Mouse (Mus musculus) spleen, embryonic (tissue): ENCODE data around the gene Plin5.

Experiments used
- CTCF ChIA-PET: fragments of 350-600 bp; sonication (Branson Sonifier 250); formaldehyde crosslinking; loops from one replicate; lab custom pipeline; 2022; lab: Charles Lee

Plin5 gene

DNA sequence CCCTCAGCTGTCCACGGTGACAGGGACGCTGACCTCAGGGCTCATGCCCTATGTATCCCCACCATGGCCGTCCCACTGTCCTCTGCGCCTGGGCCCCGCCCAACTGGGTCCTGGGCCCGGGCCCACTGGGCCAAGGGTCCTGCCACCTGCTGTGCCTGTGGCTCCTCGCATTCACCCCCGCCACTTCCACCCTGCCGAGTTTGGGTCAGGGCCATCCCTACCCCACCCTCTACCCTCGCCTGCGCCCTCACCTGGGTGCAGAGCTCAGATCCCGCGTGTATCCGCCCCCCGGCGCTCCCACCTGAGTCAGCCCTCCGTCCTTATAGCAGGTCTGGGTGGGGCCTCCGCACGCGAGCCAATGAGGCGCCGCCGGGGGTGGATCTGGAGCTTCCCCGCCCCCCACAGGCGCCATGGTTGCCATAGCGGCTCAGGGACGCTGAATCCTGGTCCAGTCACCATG is at the start of gene Plin5:
TSS of gene Plin5 (minus strand) at position 346 of the 460 bp plus-strand sequence.
- CTCF ChIA-PET = no interaction called here

DNA sequence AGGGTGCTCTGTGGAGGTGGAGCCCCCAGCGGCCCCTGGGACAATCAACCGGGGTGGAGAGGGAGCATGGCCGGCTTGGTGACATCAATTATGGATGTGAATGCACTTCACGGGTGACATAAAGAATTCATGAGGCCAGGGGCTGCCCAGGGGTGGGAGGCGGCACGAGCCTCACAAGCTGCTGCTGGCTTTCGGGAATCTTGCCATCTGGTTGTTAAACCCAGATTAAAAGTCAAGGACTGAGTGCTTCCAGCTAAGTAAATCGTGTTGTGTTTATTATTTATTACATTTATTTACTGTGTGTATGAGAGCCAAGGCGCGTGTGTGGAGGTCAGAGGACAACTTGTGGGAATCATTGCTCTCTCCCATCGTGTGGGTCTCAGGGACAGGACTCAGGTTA is 48.3 kb upstream of the Plin5 start:
- CTCF ChIA-PET = no interaction called here

DNA sequence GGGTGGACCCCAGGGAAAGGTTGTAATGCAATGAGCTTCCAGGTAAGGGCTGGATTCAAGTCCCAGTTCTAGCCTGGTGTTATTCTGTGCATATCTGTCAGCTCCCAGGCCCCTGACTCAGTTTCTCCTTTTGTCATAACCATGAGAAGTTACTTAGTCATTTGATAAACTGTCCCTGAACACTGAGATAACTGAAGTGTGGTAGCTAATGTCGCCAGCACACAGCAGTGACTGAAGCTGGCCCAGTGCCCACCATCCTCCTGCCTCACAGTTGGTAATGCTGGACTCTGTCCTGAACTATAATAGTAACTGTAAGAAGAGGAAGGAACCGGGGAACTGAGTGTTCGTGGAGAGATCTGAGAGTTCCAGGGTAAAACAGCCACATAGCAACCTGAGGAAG is 47.1 kb upstream of the Plin5 start:
- CTCF ChIA-PET = no interaction called here

DNA sequence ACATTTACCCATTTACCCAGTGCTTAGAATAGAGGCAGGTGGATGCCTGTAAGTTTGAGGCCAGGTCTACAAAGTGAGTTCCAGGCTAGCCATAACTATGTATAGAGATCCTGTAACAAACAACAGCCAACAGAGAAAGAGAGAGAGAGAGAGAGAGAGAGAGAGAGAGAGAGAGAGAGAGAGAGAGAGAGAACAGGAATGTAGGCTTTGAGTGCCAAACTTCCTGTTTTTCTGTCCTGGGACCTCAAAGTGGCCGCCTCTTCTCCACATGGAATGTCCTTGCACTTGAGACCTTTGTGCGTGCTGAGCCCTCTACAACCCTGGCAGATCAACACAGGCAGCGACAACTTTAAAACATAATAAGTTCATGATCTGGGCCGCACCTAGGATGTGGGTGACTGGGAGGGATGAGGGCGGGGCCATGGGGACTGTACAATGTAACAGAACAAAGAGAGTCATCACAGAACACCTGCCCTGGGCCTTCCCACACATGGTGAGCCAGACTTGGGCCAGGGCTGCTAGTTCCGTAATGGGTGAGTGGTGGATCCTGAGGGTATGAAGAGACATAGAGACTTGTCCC is 46.2 kb upstream of the Plin5 start:
- CTCF ChIA-PET = no interaction called here

DNA sequence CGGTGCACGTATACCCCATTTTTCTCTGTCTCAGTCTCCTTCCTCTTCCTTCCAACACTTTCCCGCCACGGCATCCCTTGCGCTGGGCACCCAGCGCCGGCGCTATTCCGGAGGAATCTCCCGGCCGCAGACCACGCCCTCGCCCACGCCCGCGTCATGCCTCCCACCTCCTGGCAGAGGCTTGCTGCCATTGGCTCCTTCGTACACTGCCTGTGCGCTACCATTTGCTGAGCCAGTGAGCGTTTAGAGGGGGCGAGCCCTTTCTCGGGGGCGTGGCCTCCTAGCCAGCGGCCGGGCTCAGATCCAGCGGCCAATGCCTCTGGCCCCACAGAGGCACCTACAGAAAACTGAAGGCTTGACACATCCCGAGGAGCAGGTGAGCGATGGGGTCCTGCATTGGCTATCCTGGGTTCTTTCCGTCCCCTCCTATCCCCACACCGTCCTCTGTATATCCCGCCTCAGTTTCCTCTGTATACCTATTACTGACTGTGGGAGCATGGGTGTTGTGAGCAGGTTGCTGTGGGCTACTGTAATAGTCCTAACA is 44.9 kb upstream of the Plin5 start, which contains the start of gene Tnfaip8l1:
TSS of gene Tnfaip8l1 (plus strand) at position 247 of the 544 bp plus-strand sequence.
- CTCF ChIA-PET = no interaction called here

DNA sequence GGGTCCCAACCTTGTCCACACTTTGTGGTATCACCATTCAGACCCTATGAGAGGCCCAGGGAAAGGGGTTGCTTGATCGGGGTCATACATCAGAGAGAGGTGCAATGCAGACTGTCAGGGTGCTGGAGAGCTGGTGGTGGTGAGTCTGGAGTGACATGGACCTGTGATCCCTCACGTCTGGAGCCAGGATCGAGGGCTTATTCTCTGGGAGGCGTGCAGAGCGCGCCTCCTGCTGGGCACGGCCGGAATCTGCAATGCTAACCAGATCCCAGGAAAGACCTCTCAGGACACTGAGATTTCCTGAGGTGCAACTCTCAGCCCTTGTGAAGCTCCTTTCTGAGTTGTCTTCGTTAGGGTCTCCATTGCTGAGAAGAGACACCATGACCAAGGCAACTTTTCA is 42.3 kb upstream of the Plin5 start:
- CTCF ChIA-PET = interaction anchor here (0.6 to 1.6 kb wide), 3 partner anchors 26 to 84 kb away, joined by 4 to 9 read pairs (median 4); no protein-coding TSS in a partner anchor

DNA sequence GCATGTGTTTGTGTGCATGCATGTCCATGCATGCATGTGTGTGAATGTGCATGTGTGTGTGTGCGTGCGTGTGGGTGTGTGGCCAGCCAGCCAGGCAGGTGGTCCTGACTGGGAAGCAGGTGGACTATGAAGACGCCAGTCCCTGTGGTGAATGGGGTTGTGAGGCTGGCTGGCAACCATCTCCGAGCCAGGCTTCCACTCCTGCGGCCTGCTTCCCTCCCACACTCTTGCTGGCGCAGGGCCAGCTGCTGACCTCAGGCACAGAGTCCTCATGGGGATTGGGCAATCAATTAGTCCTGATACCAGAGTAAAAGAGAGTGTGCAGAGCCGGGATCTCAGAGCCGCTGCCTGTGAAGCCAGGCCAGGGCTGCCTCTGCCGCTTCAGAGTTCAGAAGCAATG is 36.2 kb upstream of the Plin5 start:
- CTCF ChIA-PET = no interaction called here

DNA sequence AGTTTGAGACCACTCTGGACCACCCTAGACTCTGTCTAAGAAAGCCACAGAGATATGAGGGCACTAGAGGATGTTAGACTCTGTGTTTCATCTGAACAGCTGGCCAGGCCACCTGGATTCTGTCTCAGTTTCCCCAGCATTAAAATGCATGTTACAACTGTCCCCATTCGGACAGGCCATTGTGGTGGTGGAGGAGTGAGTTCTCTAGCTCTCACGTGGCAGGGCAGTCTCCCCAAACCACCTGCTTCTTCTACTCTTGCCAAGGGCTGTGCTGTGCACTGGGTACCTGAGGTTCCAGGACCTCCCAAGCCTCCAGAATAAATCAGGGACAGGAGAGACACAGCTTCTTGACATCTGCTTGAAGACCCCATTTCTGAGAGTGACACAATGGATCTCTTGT is 32.5 kb upstream of the Plin5 start:
- CTCF ChIA-PET = no interaction called here

DNA sequence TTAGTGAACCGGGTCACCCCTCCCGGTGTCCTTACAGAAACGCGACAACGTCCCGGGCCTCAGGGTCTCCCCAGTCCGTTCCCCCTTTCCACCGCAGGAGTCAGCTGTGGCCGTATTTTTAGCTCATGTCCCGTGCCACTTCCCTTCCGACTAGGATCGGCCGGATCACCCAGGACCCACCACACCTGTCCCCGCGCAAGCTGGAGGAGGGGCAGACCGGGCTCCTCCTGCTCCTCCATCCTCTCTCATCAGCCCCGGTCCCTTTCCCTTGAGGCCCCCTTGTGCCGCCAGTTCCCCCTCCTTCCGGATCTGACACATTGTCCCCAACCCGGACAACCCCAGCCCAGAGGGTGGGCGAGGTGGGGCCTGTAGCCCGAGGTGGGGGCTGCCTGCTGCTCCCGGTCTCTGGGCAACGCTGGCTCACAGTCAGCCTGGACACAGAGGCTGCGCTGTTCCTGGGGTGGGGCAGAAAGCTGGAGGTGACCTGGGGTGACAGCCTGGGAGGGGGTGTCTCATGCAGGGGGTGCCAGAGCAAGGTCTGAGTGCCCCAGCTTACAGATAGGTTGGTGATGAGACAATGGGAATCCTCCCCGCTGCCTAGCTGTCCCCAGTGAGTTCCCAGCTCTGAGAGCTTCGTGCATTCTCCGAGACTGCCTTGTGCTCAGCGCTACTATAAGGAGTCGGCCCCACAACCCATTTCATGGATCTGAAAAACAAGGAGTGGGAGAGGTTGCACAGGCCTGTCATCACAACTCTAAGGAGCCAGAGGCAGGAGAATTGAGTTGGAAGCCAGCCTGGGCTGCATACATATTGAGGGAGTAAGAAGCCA is 31.6 kb upstream of the Plin5 start:
- CTCF ChIA-PET = no interaction called here

DNA sequence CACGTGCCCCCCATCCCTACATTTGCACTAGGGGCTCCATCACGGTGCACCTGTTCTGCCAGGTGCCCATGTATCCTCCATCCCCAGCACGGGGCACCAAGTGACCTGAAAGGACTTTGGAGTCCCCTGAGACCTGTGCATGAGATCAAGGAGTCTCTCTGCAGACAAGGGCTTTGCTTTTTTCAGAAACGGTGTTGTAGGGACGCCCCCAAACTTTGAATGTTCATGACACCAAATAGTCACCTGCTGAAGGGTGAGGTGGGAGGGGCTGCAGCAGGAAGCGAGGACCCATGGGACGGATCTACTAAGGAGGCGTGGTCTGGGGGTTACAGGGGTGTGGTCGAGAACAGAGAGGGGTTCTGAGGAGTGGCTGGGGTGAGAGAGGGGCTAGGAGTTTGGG is 30.9 kb upstream of the Plin5 start:
- CTCF ChIA-PET = no interaction called here

DNA sequence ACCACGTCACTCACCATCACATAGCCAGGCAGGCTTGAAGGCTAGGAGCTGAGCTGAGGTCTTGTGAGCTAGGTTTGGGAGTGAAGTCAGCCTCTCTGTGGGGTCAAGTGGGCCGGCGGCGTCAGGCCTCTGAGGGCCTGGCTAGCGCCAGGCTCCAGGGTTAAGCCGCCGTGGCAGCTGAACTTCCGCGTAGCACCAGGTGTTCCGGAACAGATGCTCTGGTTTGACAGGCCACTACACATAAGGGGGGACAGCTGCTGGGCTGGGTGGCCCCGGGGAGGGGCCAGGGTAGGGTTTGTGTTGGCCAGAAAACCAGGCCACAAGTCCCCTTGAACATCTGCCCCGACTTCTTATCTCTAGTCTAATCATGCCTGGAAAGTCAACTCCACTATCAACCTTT is 30.0 kb upstream of the Plin5 start:
- CTCF ChIA-PET = no interaction called here

DNA sequence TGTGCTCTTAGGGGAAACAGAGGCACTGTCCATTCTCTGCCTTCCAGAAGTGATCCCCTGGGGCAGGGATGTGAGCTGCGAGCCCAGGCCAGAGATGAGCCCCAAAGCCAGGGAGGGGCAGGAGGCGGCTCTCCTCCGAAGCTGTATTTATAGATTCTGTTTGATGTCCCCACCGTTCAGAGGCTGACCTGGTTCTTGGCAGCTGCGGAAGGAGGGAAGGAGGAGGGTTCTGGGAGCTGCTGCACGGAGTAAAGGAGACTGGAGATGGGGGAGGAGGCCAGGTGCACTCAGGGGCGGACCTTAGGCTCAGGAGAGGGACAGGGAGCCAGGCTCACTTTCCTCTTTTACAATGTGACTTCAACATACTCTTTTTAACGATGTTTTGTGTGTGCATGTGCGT is 28.7 kb upstream of the Plin5 start:
- CTCF ChIA-PET = no interaction called here

DNA sequence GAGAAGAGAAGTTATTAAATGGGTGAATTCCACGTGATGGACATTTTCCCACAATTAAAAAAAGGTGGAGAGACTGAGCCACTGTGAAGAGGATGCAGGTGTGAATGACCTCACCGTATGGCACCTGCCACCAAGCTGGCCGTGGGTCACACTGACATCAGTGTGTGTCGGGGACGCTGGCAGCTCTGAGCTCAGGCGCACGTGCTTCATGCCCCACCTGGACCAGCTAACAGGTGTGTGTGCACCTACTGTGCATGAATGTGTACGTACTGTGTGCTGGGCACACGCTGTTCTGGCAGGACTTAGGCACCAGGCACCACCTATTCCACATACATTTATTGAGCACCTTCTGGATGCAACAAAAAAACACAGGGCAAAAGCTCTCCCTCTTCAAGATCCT is 27.1 kb upstream of the Plin5 start:
- CTCF ChIA-PET = no interaction called here

DNA sequence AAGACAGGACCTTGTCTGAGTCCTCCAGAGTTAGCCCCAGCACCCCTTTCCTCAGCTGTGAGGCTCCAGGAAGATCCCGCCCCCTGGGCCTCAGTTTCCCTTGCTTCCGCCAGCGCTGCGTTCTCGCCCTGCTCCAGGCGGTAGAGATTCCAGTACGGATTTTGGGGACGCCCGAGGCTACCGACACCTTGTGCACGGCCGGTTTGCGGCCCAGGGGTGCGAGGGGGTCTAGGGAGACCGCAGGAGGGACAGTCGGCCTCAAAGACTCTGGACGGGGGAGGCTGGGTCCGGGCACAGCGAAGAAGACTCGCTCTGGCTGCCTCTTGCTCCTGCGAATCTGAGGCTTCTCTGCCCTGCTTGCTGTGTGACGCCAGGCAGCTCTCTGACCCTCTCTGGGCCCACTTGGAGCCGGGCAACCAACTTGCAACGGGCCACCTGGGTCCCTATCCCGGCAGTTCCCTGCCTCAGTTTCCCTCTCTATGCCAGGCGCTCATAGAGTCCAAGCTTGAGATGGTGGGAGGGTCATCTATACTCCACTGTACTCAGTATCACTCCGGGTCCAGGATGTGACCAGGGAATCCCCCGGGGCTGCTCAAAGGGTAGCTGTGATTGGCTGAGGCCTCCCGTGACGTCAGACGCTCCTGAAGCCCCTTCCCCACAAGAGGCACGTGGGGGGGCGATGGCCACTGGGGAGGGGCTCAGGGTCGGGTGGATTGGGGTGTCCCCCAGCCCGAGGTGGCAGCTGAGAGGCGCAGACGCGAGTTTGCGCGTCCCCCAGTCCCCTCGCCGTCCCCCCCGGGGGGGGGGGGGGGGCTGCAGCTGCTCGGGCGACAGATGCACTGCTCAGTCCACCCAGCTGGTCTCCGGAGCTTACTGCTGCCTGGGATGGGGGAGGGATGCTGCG is 24.6 kb upstream of the Plin5 start:
- CTCF ChIA-PET = no interaction called here

DNA sequence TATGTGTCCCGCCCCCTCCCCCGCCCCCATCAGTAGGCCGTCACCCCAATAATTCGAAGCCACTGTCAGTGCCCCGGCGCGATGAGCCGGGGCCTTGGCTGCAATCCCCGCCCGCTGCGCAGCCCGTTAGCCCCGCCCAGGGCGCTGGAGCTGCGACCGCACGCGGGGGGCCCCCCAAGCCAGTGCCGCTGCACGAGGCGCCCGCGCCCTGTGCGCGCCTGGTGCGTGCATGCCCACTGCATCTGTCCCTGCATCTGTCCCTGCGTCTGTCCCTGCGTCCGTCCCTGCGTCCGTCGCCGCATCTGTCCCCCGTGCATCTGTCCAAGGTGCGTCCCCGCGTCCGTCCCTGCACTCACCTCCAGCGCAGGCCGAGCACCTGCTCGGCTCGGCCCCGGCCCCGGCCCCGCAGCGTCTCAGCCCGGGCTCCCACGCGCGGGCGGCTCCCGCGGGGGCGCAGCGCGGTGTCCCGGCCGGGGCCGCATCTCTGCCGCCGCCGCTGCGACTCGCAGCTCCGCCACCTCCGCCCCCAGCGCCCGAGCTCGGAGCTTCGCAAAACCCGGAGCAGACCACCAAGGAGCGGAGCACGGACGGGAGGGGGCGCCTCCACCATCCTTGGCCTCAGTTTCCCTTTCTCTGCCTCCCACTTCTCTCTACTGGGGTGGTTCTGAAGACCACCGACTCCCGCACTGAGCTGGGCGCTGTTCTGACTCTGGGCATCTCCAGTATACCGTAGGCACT is 22.6 kb upstream of the Plin5 start, which contains the start of gene Sema6b:
TSS of gene Sema6b (minus strand) at position 486 of the 738 bp plus-strand sequence.
- CTCF ChIA-PET = interaction anchor here (0.6 kb wide), 1 partner anchor 47 kb away, joined by 3 read pairs; no protein-coding TSS in a partner anchor

DNA sequence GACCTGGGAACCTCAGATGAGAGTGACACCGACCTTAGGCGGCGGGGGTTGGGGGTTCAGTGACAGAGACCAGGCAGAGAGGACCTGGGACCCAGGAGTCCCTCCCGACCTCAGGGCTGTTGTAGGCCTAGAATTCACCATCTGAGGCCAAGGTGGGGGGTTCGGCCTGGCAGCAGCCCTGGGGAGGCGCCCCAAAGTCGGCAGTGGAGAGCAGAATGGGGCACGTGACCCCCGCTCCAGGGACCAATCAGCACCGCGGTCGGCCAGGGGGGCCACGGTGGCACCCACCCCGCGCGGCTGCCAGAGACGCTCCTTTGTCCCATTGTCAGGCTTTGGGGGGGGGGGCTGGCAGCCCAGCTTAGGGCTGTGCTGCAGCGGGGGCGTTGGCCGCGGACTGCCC is 22.0 kb upstream of the Plin5 start:
- CTCF ChIA-PET = no interaction called here

DNA sequence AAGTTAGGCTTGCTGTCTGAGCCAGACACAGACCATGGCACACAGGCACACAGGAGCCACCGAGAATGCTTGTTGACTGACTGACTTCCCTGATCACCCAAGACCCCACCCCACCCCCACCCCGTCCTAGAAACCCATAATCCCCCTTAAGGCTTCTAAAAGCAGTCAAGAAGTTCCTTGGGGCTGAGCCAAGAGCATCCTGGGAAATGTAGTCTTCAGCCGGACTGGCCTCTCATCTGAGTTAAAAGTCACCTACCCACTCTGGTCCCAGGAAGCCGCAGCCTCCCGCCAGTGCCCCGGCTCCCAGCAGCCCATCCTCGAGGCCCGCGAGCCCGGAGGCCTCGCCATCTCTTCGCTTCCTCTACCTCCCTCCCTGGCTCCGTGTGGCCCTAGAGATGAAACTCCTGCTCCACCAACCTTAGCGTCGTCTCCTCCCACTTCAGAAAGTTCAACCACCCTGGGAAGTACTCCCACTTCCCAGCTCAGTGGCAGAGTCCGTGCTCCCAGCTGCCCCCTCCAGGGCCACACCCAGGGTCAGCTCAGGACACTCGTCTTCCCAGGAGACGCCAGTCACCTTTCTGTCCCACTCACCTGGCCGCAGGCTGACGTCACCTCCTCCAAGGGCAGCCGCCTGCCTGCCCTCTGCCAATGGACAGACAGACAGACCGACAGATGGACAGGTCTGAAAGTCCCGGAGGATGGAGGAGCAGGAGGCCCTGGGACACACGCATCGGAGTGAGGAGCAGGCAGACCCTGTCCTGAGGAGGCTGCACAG is 20.6 kb upstream of the Plin5 start:
- CTCF ChIA-PET = interaction anchor here (0.5 to 0.7 kb wide), 2 partner anchors 18 to 624 kb away, joined by 3 to 6 read pairs; no protein-coding TSS in a partner anchor

DNA sequence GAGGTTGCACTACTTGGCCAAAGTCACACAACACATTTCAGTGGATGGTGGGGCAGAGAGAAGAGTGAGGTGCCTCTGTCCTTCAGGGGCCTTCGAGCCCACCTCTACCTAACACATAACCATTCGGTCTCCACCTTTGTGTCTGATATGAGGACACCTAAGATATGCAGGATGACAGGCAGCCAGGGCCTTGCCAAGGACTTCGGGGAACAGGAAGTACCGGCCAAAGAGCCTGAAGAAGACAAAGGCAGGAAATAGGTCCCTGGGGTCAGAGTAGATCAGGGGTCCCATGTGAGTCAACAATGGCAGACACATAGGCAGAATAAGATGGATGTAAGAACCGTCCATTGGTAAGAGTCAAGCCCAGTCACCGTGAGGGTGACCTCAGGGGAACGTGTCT is 19.2 kb upstream of the Plin5 start:
- CTCF ChIA-PET = no interaction called here

DNA sequence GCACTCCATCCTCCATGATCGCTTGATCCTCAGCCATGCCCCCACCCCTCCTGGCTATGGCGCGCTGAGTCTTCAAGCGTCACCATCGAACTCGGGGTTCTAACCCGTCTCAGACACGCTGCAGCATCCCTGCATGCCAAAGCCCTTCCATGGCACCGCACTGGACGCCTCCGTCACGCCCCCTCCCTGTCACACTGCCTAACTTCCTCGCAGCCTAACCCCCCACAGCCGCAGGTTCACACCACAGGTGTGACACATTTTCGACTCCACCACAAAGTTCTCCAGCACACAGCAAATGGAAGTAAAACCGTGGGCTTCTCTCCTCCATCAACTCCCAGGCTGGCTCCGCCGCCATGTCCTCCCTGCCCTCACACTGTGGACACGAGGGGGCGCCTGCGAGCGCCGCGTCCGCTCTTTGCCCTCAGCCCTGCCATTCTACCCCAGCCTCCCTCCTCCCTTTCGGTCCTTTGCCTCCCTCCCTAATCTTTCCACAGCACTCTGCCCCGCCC is 17.1 kb upstream of the Plin5 start:
- CTCF ChIA-PET = interaction anchor here (0.7 to 1.2 kb wide), 3 partner anchors 26 to 149 kb away, joined by 3 to 5 read pairs (median 4); no protein-coding TSS in a partner anchor
